In the genomic region with DNA sequence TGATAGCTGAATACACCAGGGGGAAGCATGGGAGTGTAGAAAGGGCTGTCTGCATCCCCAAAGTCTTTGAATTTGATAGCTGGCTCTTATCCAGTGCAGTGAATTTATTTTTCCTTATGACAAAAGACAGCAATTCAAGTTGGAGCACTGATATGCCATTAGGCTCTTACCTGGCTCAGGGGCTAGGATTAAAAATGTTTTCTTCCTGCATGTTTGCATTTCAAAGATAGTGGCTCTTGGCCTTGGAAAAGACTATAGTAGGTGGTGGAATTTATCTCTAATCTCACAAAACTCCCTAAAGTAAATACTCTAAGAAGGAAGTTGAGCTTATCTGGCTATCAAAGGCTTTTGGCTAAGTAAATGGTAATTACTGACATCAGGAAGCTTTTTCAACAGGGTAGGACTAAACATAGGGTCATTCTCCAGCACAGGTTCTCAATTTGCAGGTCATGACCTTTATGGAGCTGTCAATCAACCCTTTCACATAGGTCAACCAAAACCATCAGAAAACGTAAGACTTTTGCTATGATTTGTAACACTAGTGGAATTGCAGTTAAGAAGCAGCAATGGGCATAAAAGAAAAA, we compare ENCODE assay signal across 27 mouse cellular contexts.
DNase-seq lines count a peak whose midpoint lies in the region; ATAC-seq and TF ChIP-seq lines count a peak whose summit lies in the region.
"Had no signal": no experiment of that assay in that cellular context is flagged by ENCODE, and none has a peak within 500 bp of the region (broad histone marks: within the 10 kb centered on the region; RNA-seq: fewer than 3 reads in every experiment).

No protein-coding gene starts in this region.

- H3K27me3 ChIP-seq in stomach, embryonic 14.5 days (ENCODE audit: control insufficient read depth, insufficient read depth, low read length): no peaks in the 10 kb centered on the region
- no peaks in the 10 kb centered on the region for H3K27me3 ChIP-seq in stomach, postnatal 0 days (ENCODE audit: control insufficient read depth, insufficient read depth, low read length)
- H3K27me3 ChIP-seq in embryonic facial prominence, embryonic 10.5 days (replicated peaks; ENCODE audit: low read depth, poor library complexity, severe bottlenecking): no peaks in the 10 kb centered on the region
- H3K27me3 ChIP-seq in stomach, embryonic 15.5 days (replicated peaks): no peaks in the 10 kb centered on the region
- H3K27me3 ChIP-seq in hindbrain, embryonic 14.5 days (ENCODE audit: control insufficient read depth, insufficient read depth, low read length): no peaks in the 10 kb centered on the region
- H3K27me3 ChIP-seq: embryonic facial prominence, embryonic 12.5 days; forebrain, embryonic 12.5 days; forebrain, embryonic 15.5 days; hindbrain, embryonic 12.5 days had no signal

- 9% methylated on average over 1 of the region's 1 CpGs for WGBS in stomach, embryonic 14.5 days
- WGBS in stomach, postnatal 0 days: 17% methylated on average over 1 of the region's 1 CpGs
- WGBS in embryonic facial prominence, embryonic 10.5 days: 3% methylated on average over 1 of the region's 1 CpGs
- WGBS in stomach, embryonic 15.5 days: 18% methylated on average over 1 of the region's 1 CpGs
- WGBS in hindbrain, embryonic 14.5 days: 43% methylated on average over 1 of the region's 1 CpGs

- no peak overlapping the region for H3K9ac ChIP-seq in stomach, embryonic 14.5 days (replicated peaks; ENCODE audit: low read depth, low read length)
- no peak overlapping the region for H3K9ac ChIP-seq in stomach, postnatal 0 days (ENCODE audit: low read length)
- H3K9ac ChIP-seq in stomach, embryonic 15.5 days: no peak overlapping the region
- H3K9ac ChIP-seq in hindbrain, embryonic 14.5 days: no peak overlapping the region
- H3K9ac ChIP-seq: embryonic facial prominence, embryonic 12.5 days; forebrain, embryonic 12.5 days; forebrain, embryonic 15.5 days; hindbrain, embryonic 12.5 days had no signal

- H3K9me3 ChIP-seq in stomach, embryonic 14.5 days (ENCODE audit: control insufficient read depth, low read depth, low read length): no peaks in the 10 kb centered on the region
- no peaks in the 10 kb centered on the region for H3K9me3 ChIP-seq in stomach, postnatal 0 days (ENCODE audit: control insufficient read depth, low read length)
- no peaks in the 10 kb centered on the region for H3K9me3 ChIP-seq in embryonic facial prominence, embryonic 10.5 days
- no peaks in the 10 kb centered on the region for H3K9me3 ChIP-seq in stomach, embryonic 15.5 days
- H3K9me3 ChIP-seq in hindbrain, embryonic 14.5 days (ENCODE audit: control insufficient read depth, low read length): no peaks in the 10 kb centered on the region
- H3K9me3 ChIP-seq: embryonic facial prominence, embryonic 12.5 days; forebrain, embryonic 12.5 days; forebrain, embryonic 15.5 days; hindbrain, embryonic 12.5 days had no signal

- H3K36me3 ChIP-seq in stomach, embryonic 14.5 days (ENCODE audit: control insufficient read depth, insufficient read depth, low read length): no peaks in the 10 kb centered on the region
- no peaks in the 10 kb centered on the region for H3K36me3 ChIP-seq in stomach, postnatal 0 days (ENCODE audit: control insufficient read depth, insufficient read depth, low read length)
- no peaks in the 10 kb centered on the region for H3K36me3 ChIP-seq in embryonic facial prominence, embryonic 10.5 days (replicated peaks)
- no peaks in the 10 kb centered on the region for H3K36me3 ChIP-seq in stomach, embryonic 15.5 days
- no peaks in the 10 kb centered on the region for H3K36me3 ChIP-seq in hindbrain, embryonic 14.5 days (replicated peaks; ENCODE audit: control insufficient read depth, insufficient read depth)
- H3K36me3 ChIP-seq: embryonic facial prominence, embryonic 12.5 days; forebrain, embryonic 12.5 days; forebrain, embryonic 15.5 days; hindbrain, embryonic 12.5 days had no signal

- H3K4me2 ChIP-seq in stomach, embryonic 14.5 days (replicated peaks; ENCODE audit: low read depth, low read length): no peak overlapping the region
- H3K4me2 ChIP-seq in stomach, postnatal 0 days (replicated peaks; ENCODE audit: low read depth): no peak overlapping the region
- no peak overlapping the region for H3K4me2 ChIP-seq in stomach, embryonic 15.5 days
- H3K4me2 ChIP-seq in hindbrain, embryonic 14.5 days (replicated peaks): no peak overlapping the region
- H3K4me2 ChIP-seq: embryonic facial prominence, embryonic 12.5 days; forebrain, embryonic 12.5 days; forebrain, embryonic 15.5 days; heart, embryonic 11.5 days; hindbrain, embryonic 12.5 days had no signal

- no peak overlapping the region for H3K4me3 ChIP-seq in stomach, embryonic 14.5 days (ENCODE audit: low read depth, low read length)
- no peak overlapping the region for H3K4me3 ChIP-seq in stomach, postnatal 0 days (ENCODE audit: low read depth, low read length)
- no peak overlapping the region for H3K4me3 ChIP-seq in embryonic facial prominence, embryonic 10.5 days
- H3K4me3 ChIP-seq in stomach, embryonic 15.5 days (replicated peaks): no peak overlapping the region
- no peak overlapping the region for H3K4me3 ChIP-seq in hindbrain, embryonic 14.5 days (replicated peaks; ENCODE audit: low read length)
- H3K4me3 ChIP-seq: embryonic facial prominence, embryonic 12.5 days; erythroblast, embryonic 14.5 days; forebrain, embryonic 12.5 days; forebrain, embryonic 15.5 days; gastrocnemius, adult 2 months; hindbrain, embryonic 12.5 days had no signal

- no peak for TF ChIP-seq EP300 in stomach, postnatal 0 days (optimal IDR thresholded peaks at IDR 0.05)

- ATAC-seq in stomach, embryonic 14.5 days (ENCODE audit: insufficient number of reproducible peaks, insufficient read depth, low FRiP score, low read depth): peak; percentile 75
- no peak for ATAC-seq in stomach, postnatal 0 days (ENCODE audit: low FRiP score, low TSS enrichment)
- peak; percentile 66; the same call in 1 of the 2 replicates for ATAC-seq in stomach, embryonic 15.5 days (ENCODE audit: insufficient read depth, low FRiP score, low read depth)
- no peak for ATAC-seq in cerebellum, adult (ENCODE audit: insufficient number of reproducible peaks, low FRiP score, low TSS enrichment)
- no peak for ATAC-seq in hindbrain, embryonic 14.5 days (ENCODE audit: low FRiP score)
- ATAC-seq: activated CD4-positive, CD25-positive, alpha-beta regulatory T cell, adult 4 months; CD4-positive, CD25-positive, alpha-beta regulatory T cell, adult 4 months; forebrain, embryonic 15.5 days; hindbrain, embryonic 16.5 days; intestine, postnatal 0 days had no signal

- H3K4me1 ChIP-seq in stomach, embryonic 14.5 days (ENCODE audit: control insufficient read depth, insufficient read depth, low read length): no peaks in the 10 kb centered on the region
- H3K4me1 ChIP-seq in stomach, postnatal 0 days (replicated peaks; ENCODE audit: control insufficient read depth, insufficient read depth): no peaks in the 10 kb centered on the region
- H3K4me1 ChIP-seq in embryonic facial prominence, embryonic 10.5 days: peaks cover 7% of the 10 kb centered on the region; the same call in 1 of the 2 replicates
- no peaks in the 10 kb centered on the region for H3K4me1 ChIP-seq in stomach, embryonic 15.5 days
- H3K4me1 ChIP-seq in hindbrain, embryonic 14.5 days (replicated peaks; ENCODE audit: control insufficient read depth, insufficient read depth, low read length): no peaks in the 10 kb centered on the region
- H3K4me1 ChIP-seq: embryonic facial prominence, embryonic 12.5 days; forebrain, embryonic 12.5 days; forebrain, embryonic 15.5 days; hindbrain, embryonic 12.5 days had no signal

- TF ChIP-seq CTCF in stomach, postnatal 0 days (IDR thresholded peaks at IDR 0.05; ENCODE audit: low read depth): no peak

- no peak for DNase-seq in stomach, postnatal 0 days (ENCODE audit: low spot score)
- DNase-seq in embryo, embryonic 10.5 days (ENCODE audit: low spot score): peak; percentile 20
- DNase-seq in embryonic facial prominence, embryonic 10.5 days (ENCODE audit: low spot score): peak; percentile 25
- no peak for DNase-seq in gastrocnemius, adult 18-20 months (ENCODE audit: low spot score)
- DNase-seq in hindbrain, embryonic 14.5 days (ENCODE audit: low spot score): no peak
- DNase-seq: adrenal gland, postnatal 10 days; adrenal gland, postnatal 36 days; cerebellum, adult 11 months; cerebellum, adult 2 months; cerebellum, adult 9-11 months; cerebellum, postnatal 25 days; gastrocnemius, adult 2 months; gastrocnemius, postnatal 14 days; heart, adult 11 months had no signal

- H3K27ac ChIP-seq in stomach, embryonic 14.5 days (ENCODE audit: low read length): no peak overlapping the region
- no peak overlapping the region for H3K27ac ChIP-seq in stomach, postnatal 0 days (replicated peaks)
- no peak overlapping the region for H3K27ac ChIP-seq in embryonic facial prominence, embryonic 10.5 days (replicated peaks)
- no peak overlapping the region for H3K27ac ChIP-seq in stomach, embryonic 15.5 days
- H3K27ac ChIP-seq in hindbrain, embryonic 14.5 days: no peak overlapping the region
- H3K27ac ChIP-seq: embryonic facial prominence, embryonic 12.5 days; forebrain, embryonic 12.5 days; forebrain, embryonic 15.5 days; gastrocnemius, adult 2 months; hindbrain, embryonic 12.5 days had no signal

Comparison
In these comparisons a context has a peak if more than half of its experiments do, and no peak if none do; other contexts are left out.
1. ATAC-seq: peak in stomach, embryonic 14.5 days (single experiment) and stomach, embryonic 15.5 days (single experiment); none in stomach, postnatal 0 days (single experiment), cerebellum, adult (single experiment) and hindbrain, embryonic 14.5 days (single experiment).
2. DNase-seq: peak in embryo, embryonic 10.5 days (single experiment) and embryonic facial prominence, embryonic 10.5 days (single experiment); none in stomach, postnatal 0 days (single experiment), gastrocnemius, adult 18-20 months (single experiment) and hindbrain, embryonic 14.5 days (single experiment).